Mouse (Mus musculus) liver (tissue): Measurements from ENCODE around the gene Mapkap1.
"Not testable (repeated sequence)": the region's sequence is repeated elsewhere in the genome, so short reads cannot be mapped to it uniquely, and the experiment has no call there.

ENCODE experiments used
- DNase-seq: peaks from one replicate; pipeline ENCODE4 v3.0.0-alpha.2; 2020; ENCODE audit warnings: mixed read lengths

Mapkap1 gene

DNA sequence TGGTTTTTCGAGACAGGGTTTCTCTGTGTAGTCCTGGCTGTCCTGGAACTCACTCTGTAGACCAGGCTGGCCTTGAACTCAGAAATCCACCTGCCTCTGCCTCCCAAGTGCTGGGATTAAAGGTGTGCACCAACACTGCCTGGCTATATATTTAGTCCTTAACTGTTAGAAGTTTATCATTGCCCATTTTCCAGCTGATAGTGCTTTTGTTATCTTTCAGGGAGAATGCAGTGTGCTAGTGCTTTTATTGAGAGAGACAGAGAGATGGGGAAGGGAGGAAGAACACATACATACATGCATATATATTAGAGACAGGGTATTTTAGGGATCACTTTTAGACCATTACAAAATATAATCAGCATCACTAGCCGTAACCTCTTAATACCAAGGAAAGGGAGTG is 26.3 kb downstream of the Mapkap1 start:
- DNase-seq, result not testable (repeated sequence)

DNA sequence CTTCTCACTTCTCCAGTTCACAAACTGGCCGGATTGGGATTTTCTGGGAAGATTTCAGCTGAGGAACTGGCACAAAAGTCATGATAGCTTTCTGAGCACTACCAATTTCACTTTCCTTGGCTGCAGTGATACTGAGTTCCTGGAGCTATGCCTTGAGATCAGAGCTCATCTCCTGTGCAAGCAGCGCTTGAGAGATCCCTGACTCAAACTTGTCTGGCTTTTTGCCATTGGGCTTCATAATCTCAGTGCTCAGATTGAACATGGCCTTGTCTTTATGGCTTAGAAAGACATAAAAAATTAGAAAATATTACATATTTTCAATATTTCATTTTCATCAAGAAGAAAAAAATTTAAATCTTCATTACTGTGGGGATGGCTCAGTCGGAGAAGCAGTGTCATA is 29.8 kb downstream of the Mapkap1 start:
- DNase-seq, result no peak

DNA sequence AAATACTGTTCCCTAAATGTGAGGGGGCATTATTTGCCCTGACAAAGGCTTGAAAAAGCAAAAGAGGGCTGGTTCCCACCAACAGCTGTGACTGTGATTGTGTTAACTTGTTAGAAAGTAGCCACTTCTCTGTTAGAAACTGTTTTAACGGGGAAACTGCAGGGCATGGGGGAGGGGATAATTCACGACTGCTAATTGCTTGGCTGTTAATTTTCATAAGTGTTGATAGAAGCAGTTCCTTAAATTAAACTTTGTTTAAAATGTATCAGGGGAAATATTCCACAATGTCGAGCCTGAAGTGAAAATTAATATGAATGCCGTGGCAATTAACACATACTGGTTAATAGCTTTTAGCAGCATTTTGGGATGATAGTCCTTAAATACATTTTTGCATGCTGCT is 42.2 kb downstream of the Mapkap1 start:
- no peak for DNase-seq

DNA sequence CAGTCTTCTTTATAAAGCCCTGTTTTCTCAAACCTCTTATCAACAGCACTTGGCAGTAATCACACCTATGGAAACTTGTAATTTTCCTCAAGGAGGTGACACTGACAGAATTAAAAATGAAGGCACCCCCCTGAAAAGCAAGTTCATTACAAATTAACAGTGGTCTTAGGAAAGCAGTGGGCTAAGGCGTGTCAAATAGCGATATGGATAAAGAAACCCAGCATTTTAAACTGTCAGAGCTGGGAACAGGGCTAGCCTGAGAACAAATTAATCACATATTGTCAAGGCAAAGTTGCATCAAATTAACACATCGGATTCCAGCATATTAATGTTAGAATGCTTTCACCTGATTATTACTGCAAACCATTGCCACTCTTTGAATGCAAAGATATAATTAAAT is 55.9 kb downstream of the Mapkap1 start:
- no peak for DNase-seq

DNA sequence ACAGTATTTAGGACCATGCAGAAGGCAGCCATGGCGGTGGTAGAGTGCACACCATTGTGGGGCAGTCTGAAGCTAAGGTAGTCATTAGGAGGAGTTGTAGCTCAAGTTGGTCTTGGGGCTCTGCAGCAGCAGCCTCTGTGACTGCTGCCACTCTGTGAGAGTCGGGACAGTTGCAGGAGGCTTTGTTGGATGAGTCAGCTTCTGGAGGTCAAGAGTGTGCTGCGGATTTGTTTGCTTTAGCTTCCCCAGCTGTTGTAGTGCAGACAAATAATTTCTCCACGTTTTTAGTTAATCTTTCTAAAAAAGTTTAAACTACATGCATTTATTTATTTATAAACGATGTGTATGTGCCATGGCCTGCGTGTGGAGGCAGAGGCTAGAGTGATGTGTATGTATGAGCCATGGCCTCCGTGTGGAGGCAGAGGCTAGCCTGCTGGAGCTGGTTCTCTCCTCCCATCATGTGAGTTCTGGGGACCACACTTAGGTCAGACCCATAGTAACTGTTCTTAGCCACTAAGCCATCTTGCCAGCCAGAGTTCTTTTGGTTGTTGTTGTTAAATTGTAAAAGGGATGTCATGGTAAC is 62.1 kb downstream of the Mapkap1 start:
- no peak for DNase-seq

DNA sequence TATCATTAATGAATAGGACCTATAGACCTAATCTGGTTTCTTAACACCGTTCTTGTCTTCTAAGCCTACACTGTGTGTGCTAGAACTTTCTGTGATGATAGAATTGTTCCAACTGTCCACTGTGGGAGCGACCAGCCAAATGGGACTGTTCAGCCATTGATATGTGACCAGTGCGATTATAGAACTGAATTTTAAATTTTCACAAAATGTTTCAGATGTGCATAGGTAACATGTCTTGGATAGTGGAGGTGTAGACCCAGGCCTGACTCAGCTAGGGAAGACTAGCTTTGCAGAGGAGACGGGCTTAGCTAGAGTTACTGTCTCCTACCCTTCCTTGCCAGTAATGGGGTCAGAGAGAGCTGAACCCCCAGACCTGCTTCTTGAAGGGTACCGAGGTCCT is 62.8 kb downstream of the Mapkap1 start:
- no peak for DNase-seq

DNA sequence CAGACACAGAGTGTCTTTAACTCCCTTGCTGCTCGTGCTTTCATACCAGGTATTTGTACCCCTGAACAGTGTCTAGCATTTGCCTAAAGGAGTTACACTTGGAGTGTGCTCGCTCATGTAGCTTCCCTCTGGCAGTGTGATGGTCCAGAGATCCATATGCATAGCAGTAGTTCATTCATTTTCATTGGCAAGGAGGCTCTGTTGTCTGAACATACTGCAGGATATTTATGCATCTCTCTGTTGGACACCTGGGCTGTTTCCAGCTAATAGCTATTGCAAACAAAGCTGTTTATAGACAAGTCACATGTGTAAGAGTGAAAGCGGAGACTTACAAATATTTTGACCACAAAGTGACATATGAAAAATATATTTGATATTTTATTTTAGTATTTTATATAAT is 67.2 kb downstream of the Mapkap1 start:
- DNase-seq, result no peak

DNA sequence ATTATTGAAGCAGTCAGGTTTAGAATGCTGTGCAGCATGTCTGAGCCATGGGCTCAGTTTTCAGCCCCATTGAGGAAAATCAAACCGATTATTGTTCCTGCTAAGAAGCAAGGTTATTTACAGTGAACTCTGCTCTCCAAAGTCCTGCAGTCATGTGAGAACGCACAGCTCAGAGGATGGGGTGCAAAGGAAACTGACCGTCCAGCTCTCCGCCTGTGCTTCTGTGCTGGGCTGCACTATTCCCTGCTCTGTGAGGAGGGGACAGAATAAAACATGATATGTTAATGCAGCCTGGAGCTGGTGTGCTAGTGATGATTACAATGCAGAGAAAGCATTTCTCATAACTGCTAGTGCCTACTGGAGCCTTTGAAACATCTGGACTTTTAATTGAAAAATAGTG is 74.8 kb downstream of the Mapkap1 start:
- no peak for DNase-seq

DNA sequence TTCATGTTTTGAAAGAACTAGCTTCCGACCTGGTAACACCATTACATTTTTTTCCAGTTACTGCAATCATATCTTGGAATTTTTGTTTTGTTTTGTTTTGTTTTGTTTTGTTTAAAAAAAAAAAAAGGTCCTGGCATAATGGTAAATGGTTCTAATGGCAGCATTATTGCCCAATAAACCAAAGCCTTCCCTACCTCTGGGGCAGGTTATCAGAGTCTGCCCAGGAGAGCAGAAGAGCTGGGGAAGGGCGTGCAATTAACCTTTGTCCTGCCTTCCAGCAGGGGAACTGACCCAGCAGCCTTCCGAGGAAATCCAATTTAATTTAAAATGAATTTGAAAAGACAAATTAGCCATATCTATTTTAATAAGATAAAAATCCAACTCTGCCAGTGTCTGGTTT is 75.5 kb downstream of the Mapkap1 start:
- no peak for DNase-seq

DNA sequence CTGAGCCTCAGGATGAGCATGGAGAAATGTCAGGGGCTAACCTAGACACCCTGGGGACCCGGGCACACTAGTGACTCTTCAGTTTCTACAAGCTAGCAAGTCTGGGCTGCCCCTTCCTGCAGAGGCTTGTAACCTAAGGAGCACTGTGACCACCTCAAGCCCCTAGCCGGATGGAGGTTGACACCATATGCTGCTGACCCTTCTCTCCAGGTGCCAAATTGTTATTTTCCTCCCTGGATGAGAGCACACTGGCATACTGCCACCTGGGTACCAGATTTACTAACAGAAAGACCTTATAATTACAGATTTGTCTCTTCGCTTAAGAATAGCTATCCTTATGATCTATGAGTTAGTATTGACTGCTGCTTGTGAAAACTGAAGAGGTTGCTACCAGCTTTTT is 76.0 kb downstream of the Mapkap1 start:
- DNase-seq, result no peak

DNA sequence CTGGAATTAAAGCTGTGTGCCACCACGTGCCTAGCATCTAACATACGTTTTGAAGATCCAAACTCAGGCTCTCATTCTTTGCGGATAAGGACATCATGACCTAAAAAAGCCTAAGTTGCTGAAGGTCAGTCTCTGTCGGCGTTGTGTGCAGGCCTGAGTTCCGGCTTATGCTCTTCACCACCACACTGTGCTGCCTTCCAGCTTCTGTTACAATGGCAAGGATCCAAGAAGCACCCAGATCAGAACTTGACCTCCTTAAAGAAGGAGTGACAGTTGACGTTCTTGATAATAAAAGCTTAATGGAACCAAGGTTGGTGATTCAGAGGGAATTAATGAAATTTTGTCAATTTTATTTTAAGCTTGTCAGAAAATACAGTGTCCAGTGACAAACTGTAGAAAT is 80.7 kb downstream of the Mapkap1 start:
- DNase-seq, result no peak

DNA sequence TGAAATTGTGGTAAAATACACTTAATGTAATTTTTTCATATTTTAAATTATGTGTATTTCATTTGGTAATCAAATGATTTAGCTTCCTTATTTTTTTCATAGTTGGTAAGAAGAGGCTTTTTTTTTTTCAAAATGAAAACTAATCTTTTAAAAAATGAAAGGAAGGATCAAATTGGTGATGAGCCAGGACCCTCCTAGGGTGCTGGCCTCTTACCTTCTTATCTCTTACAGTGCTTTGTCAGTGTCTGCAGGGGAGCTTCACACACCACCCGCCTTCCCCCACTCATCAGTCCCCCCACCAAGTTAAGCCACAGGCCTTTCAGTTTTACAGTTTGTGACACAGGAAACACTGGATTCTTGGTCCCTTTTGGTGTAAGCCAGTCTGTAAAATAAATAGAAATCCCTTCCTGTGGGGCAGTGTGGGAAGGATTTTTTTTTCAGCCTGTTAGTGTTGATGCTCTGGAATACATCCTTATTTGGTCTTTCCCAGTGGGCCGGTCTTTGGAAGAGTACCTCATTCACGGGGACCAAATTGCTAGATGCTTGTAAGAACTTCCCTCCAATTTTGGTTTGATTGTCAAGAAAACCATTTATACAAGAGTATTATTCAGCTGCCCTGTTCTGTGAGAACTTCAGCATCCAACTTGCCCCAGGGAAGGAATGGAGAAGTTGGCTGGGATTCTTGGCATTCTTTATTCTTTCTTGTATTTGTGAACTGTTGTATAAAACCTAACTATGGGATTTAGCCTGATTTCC is 97.6 kb downstream of the Mapkap1 start:
- DNase-seq, result no peak

DNA sequence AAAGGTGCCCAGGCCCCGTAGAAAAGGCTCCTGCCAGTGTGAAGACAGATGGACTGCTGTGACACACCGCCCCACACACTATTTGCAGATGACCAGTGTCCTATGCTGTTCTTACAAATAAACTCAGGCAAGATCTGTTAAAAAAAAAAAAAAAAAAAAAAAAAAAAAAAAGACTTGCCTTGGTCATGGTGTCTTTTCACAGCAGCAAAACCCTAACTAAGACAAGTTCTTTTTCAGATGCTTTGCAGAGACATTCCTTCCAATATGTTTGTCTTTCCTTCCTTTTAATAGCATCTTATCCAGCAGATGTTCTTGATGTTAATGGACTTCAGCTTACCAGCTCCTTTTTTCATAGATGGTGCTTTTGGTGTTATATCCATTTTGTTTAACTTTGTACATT is 99.6 kb downstream of the Mapkap1 start:
- not testable (repeated sequence) for DNase-seq

DNA sequence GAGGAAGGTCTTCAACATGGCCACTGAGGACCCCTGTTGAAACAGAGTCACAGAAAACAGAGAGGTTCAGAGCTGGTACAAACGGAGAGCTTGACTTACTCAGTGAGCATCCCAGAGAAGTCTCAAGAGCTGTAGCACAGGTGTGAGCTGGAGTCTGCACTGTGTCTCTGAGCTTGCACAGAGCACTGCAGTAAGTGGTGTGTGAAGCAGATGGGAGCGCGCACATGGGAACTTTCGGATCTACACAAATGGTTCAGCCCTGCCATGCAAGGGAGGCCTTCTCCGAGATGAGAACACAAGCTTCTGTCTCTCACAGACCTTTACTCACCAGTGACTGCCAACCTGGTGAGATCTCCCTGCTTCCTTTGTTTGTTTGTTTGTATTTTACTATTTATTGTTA is 103.3 kb downstream of the Mapkap1 start:
- DNase-seq, result no peak

DNA sequence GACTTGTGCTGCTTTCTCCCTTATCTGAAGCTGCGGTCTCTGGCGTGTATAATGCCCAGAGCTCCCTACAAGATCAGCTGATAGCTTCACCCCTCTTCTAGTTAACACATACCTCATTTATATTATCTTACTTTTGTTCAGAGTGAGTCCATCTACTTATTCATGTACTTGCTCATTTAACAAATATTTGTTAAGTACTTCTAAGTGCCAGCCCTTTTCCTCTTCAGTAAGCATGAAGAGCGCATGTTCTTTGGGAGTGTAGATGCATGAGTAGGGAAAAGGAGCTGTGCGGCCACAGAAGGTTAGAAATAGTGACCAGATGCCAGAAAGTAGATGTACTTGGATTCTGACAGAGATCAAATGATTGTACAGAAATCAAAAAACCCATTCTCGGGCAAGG is 108.7 kb downstream of the Mapkap1 start:
- no peak for DNase-seq

DNA sequence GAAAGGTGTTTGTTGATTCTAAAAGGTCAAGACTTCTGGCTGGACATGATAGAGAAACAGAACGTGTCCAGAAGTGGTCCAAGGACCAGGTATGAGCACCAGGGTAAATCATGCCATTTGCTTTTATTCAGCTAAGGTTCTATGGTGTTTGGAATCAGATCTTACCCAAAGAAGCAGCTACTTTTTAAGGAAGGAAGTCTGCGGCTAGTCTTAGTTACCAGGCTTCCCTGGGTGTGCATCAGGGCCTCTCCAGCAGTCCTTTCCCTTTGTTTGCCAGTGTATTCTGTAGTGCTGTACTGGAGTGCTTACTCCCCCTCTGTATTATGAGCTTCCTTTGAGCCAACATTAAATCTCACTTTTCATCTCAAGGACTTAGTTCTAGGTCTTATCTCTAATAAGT is 111.5 kb downstream of the Mapkap1 start:
- no peak for DNase-seq

DNA sequence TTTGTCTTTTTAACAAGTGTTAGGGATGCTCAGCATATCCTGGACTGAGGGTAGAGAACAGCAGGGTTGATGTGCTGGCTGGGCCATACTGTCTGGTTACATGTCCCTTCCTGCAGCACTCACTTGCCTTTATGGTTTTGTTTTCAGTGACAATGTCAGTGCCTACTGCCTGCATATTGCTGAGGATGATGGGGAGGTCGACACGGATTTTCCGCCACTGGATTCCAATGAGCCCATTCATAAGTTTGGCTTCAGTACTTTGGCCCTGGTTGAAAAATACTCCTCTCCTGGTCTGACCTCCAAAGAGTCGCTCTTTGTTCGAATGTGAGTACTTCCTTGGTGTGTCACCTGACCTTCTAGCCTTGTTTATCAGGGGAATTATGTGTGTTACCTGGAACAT is 112.0 kb downstream of the Mapkap1 start:
- DNase-seq, result no peak

DNA sequence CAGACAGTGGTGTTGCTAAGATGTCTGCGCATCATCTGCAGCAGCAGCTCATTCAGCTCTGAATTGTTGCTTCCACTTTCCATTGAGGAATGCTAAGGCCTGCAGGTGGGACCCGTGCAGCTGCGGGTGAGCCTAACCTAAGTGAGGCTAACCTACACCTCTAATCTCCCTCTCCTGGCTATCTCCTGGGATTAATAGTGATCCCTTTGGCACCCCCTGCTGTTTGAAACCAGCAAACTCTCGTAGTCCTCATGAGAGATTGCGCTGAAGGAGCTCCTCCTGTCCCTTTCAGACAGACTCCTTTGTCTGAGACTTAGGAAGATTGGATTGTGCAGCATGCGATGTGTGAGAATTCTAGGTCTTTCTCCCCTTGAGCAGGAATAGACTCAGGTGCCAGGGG is 113.0 kb downstream of the Mapkap1 start:
- DNase-seq, result peak; percentile 40

DNA sequence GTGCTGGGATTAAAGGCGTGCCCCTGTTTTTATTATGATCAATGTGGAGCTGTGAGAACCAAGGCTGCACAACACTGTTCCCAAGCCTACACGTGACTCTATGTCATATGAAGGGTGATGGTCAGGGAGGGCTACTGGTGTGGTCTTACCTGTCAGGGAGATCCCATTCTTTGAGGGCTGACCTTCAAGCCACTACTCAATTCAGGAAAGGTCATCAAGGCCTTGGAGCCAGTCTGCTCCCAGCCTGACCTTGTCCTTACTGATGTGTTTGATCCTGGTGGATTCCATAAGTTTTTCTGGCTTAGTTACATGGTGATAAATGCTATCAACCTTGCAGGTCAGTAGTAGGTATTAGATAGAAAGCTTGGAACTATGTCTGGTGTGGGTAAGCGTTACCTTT is 114.8 kb downstream of the Mapkap1 start:
- no peak for DNase-seq

DNA sequence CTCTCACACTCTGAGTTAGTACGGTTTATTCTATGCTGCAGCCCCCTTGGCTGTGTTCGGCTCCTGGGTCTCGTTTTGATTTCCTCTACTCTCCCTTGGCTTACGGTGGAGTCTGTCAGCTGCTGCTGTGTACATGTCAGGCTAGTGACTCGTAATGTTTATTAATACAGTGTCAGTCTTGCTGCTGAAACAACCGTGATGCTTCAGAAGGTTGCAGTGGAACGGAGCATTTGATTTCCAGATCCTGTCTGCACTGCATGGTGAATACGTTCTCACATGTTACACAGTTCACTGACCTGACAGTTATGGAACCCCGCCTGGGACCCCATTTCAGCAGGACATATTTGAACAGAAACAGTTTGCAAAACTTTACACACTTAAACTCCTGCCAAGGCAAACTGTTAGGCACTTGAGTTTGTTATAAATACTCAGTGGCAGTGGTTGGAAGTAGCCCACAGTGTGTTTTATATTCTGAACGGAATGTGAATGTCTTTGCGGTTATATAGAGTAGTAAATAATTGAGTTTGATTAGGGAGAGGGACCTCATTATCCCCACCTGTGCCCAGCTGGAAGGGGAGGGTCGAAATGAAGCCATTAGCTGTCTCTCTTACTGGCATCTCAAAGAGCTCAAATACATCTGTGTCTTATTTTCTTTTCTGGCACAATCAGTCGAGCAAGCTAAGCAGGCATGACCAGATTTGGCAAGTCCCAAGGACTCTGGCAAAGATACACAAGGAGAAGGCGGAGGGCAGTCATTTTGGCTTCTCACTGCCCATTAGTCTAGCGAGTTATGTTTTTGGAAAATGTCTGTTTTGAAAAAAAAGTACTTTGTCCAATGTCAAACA is 120.2 kb downstream of the Mapkap1 start:
- no peak for DNase-seq

DNA sequence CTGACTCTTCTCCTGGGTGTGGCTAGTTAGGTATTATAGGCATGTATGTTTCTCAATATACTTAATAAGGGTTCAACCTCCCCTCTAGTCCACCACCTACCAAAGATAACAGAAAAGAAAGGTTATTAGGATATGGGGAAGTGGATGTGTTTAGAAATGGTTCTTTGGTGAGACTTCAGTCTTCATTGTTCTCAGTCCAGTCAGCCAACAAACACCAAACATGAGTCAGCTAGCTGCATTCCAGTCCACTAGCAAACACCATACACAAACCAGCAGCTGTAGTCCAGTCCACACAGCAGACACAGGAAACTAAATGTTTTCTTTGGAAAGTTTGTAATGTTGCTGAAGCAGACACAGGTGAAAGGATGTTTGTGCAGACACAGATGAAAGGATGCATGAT is 121.9 kb downstream of the Mapkap1 start:
- DNase-seq, result no peak

DNA sequence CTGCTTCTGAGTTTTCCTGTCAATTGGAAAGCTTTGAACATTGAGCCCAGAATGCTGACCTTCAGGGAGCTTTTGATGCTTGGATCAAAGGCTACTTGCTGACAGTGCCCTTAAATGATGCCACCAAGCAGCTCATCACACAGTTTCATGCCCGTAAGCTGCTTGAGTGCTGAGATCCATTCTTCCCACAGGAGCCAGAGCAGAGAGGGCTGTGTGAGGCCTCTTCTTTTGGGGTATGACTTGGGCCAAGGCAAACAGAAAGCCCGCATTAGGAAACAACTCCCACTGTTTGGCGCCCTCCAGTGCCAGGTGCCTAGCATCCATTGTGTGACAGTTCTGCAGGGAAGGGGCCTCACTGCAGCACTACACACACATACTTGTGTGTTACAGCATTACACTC is 123.5 kb downstream of the Mapkap1 start:
- DNase-seq, result no peak

DNA sequence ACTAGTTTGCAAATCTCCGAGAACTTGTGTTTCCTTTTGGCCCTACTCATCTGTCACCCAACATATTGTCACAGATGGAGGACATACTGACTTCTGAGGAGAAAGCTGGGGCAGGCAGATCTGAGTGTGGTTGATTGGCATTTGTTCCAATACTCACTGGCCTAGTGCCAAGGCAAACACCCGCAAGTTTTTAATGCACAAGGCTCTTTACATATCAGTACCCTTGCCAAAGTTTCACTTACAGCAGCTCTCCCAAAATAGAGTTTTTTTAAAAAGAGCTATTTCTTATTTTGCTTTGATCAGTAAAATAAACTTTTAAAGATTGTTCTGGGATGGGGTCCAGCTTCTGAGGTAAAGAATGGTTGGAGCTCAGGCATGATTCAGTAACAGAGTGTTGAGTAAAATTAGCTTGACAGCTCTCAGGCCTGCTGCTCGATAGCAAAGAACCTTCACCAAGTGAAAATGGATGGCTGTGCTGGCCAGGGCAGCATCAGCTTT is 125.3 kb downstream of the Mapkap1 start:
- no peak for DNase-seq

DNA sequence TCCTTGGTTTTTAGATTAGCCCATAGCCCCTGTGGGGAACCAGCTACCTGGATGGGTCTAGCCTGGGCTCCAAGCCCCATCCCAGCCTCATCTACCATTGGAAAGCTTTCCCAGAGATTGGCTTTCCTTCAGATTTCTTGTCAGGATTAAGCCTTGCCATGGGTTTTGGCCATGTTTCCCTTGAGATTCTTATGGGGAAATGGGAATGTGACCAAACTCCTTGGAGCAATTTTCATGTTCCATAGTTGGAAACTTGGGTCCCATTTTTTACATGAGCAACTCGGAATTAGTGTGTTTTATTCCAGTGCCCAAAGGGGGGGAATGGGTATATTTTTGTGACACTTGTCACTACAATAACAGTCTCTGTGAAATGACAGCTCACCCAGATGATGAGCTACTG is 125.8 kb downstream of the Mapkap1 start:
- no peak for DNase-seq
